Mouse (Mus musculus) limb, embryonic 15.5 days (tissue): ENCODE results near the gene Immt. TPM values are rescaled to one million over a fixed set of nuclear protein-coding genes. Genes with fewer than 3 reads are reported as not detected.
"Not testable (repeated sequence)": the region's sequence is repeated elsewhere in the genome, so short reads cannot be mapped to it uniquely, and the experiment has no call there.

Experiments
- ATAC-seq: fragments of 200-750 bp; cut with Nextera tagmentation; 2 replicates; pipeline ENCODE4 v1.8.0; 2017; ENCODE audit warnings: low read depth, moderate TSS enrichment; ENCODE audit not compliant: insufficient number of reproducible peaks, low FRiP score, low TSS enrichment
- H3K27ac ChIP-seq: fragments of 300-500 bp; sonication (generic); 2 replicates; pipeline ENCODE4 v1.5.1; 2015; ENCODE audit warnings: moderate library complexity, mild to moderate bottlenecking, inconsistent platforms
- H3K27me3 ChIP-seq: fragments of 300-500 bp; sonication (generic); 2 replicates; pipeline ENCODE4 v1.6.1; 2015; ENCODE audit warnings: inconsistent platforms
- H3K36me3 ChIP-seq: fragments of 300-500 bp; sonication (generic); 2 replicates; pipeline ENCODE4 v1.6.1; 2015; ENCODE audit warnings: inconsistent platforms
- H3K4me1 ChIP-seq: fragments of 300-500 bp; sonication (generic); 2 replicates; pipeline ENCODE4 v1.6.1; 2015; ENCODE audit warnings: inconsistent platforms
- H3K4me2 ChIP-seq: fragments of 300-500 bp; sonication (generic); 2 replicates; pipeline ENCODE4 v1.6.1; 2015; ENCODE audit warnings: mild to moderate bottlenecking, inconsistent platforms
- H3K4me3 ChIP-seq: fragments of 300-500 bp; sonication (generic); 2 replicates; pipeline ENCODE4 v1.5.1; 2015; ENCODE audit warnings: mild to moderate bottlenecking, inconsistent platforms
- H3K9ac ChIP-seq: fragments of 300-500 bp; sonication (generic); 2 replicates; pipeline ENCODE4 v1.6.1; 2015; ENCODE audit warnings: inconsistent platforms
- H3K9me3 ChIP-seq: fragments of 300-500 bp; sonication (generic); 2 replicates; pipeline ENCODE4 v1.6.1; 2016; ENCODE audit warnings: inconsistent platforms
- WGBS: fragments of 180-500 bp; shearing (Covaris S2); methylation state at CpG from one replicate; pipeline ENCODE4 v1.1.7; 2015; 5-methylcytosine and 5-hydroxymethylcytosine counted together
- polyA plus RNA-seq: library from polyadenylated mRNA; unstranded; fragments of >200 nt; fragmentation: Nextera tagmentation; extraction: Ambion mirVana; gene quantifications from 2 replicates; pipeline ENCODE4 v1.2.1, GENCODE M21; 2015

Immt gene
- polyA plus RNA-seq, 1 experiment from 2014 or later, result 150 TPM

DNA sequence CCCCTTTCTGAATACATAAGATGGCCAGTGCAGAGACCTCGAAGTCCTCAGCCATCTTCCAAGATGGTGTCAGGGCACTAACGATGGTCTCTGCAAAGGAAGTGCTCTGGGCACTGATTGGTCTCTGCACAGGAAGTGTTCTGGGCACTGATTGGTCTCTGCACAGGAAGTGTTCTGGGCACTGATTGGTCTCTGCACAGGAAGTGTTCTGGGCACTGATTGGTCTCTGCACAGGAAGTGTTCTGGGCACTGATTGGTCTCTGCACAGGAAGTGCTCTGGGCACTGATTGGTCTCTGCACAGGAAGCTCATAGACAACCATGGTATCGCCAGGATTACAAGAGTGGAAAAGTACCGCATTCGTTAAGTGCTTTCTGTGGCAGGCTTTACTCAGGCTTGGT lies 94.1 kb downstream of the Immt start:
- not testable (repeated sequence) for H3K9me3 ChIP-seq, H3K27me3 ChIP-seq, ATAC-seq, H3K9ac ChIP-seq, H3K4me1 ChIP-seq, H3K4me3 ChIP-seq, H3K27ac ChIP-seq, H3K4me2 ChIP-seq
- H3K36me3 ChIP-seq, result peaks cover 83% of the 10 kb centered on the region
- 94% methylated on average over 5 of the region's 5 CpGs for WGBS

Other genes starting within 250 kb of the Immt start
- gene Kdm3a, start 198.3 kb upstream of the Immt start, polyA plus RNA-seq, result 41.8 and 42.5 TPM in 2 replicates
- gene Reep1, start 123.8 kb upstream of the Immt start, polyA plus RNA-seq, result 13.5 and 18.0 TPM in 2 replicates
- gene Mrpl35, start 4.4 kb upstream of the Immt start, polyA plus RNA-seq, result 55.5 and 60.0 TPM in 2 replicates
- 82.5 and 83.7 TPM in 2 replicates for gene Ptcd3, start 77.4 kb downstream of the Immt start, polyA plus RNA-seq
- 26.2 and 29.5 TPM in 2 replicates for gene Polr1a, start 77.7 kb downstream of the Immt start, polyA plus RNA-seq